Mouse (Mus musculus) erythroblast, embryonic 14.5 days (primary cell): ENCODE measurements around the gene Stard10. TPM values are rescaled to one million over a fixed set of nuclear protein-coding genes. Genes with fewer than 3 reads are reported as not detected.

Experiments
- H3K27me3 ChIP-seq: 2 replicates; pipeline ENCODE4 v1.6.1; 2012; ENCODE audit warnings: inconsistent platforms; ENCODE audit not compliant: control insufficient read depth
- H3K36me3 ChIP-seq: 2 replicates; pipeline ENCODE4 v1.6.1; 2012; ENCODE audit warnings: mild to moderate bottlenecking, inconsistent platforms; ENCODE audit not compliant: control insufficient read depth
- H3K4me1 ChIP-seq: 2 replicates; pipeline ENCODE4 v1.6.1; 2012; ENCODE audit warnings: inconsistent platforms; ENCODE audit not compliant: control insufficient read depth
- H3K4me3 ChIP-seq: replicated peaks from 2 replicates; pipeline ENCODE3; 2012; ENCODE audit warnings: moderate library complexity, mild to moderate bottlenecking, inconsistent platforms
- H3K9me3 ChIP-seq: 2 replicates; pipeline ENCODE4 v1.6.1; 2012; ENCODE audit warnings: low read length, inconsistent platforms, mixed read lengths; ENCODE audit not compliant: control insufficient read depth
- GATA1 ChIP-seq: IDR thresholded peaks from 2 replicates; pipeline ENCODE4 v1.6.1; 2012; ENCODE audit warnings: low read length, inconsistent platforms, mixed read lengths
- TAL1 ChIP-seq: IDR thresholded peaks from 3 replicates; pipeline ENCODE4 v1.6.1; 2012; ENCODE audit warnings: low read length, inconsistent platforms, mixed read lengths
- polyA plus RNA-seq: library from polyadenylated mRNA; stranded (reverse); fragments of >175 nt; gene quantifications from 2 replicates; pipeline ENCODE4 v1.2.3, GENCODE M21; 2012

Gene Stard10
- polyA plus RNA-seq, 1 experiment: 63.0 TPM

DNA sequence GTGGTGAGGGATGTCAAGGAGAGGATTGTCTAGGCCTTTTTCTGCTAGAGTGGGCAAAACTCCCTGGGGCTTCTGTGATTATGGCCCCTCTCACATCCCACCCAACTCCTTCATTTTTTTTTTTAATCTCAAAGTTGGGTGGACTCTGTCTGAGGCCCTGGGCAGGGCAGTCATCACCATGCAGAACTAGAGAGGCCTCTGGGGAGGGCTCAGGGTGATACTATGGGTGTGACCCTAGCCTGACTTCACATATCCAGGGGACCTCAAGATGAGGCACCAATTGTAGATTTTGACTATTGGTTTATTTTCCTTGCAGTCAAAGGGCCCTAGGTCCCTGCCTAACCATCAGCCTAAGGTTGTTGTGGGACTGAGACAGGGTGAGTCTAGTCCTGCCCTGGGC is 1.2 kb upstream of the Stard10 start:
- peaks cover 90% of the 10 kb centered on the region for H3K4me1 ChIP-seq
- no peaks in the 10 kb centered on the region for H3K36me3 ChIP-seq
- no peaks in the 10 kb centered on the region for H3K9me3 ChIP-seq
- TF ChIP-seq TAL1 (no peak), GATA1 (no peak)
- no peaks in the 10 kb centered on the region for H3K27me3 ChIP-seq
- peak overlapping the region; percentile 35 for H3K4me3 ChIP-seq

DNA sequence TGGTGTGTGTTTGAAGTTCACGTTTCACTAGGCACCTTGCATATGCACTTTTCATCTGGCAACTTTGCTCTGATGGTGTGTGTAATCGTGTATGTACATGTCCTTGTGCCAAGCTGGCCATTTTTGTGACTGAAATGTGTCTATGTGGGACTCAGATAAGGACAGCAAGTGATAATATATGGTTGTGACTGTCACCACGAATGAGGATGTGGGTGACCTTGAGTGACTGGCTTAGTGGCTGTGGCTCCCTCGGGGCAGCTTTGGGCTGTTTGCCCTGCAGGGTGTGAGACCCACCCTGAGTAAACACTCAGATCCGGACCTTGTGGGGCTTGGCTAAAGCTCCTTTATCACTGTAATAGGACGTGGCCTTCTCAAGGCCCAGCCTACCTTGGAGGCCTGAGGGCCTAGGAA is 290 bp upstream of the Stard10 start:
- TF ChIP-seq TAL1 (peak; percentile 53; the same call in 2 of the 3 replicates), GATA1 (peak; percentile 49; the same call in 1 of the 2 replicates)
- Histone ChIP-seq H3K36me3 (no peaks in the 10 kb centered on the region), H3K4me3 (peak overlapping the region; percentile 7), H3K9me3 (no peaks in the 10 kb centered on the region), H3K27me3 (peaks cover 4% of the 10 kb centered on the region), H3K4me1 (peaks cover 89% of the 10 kb centered on the region)

DNA sequence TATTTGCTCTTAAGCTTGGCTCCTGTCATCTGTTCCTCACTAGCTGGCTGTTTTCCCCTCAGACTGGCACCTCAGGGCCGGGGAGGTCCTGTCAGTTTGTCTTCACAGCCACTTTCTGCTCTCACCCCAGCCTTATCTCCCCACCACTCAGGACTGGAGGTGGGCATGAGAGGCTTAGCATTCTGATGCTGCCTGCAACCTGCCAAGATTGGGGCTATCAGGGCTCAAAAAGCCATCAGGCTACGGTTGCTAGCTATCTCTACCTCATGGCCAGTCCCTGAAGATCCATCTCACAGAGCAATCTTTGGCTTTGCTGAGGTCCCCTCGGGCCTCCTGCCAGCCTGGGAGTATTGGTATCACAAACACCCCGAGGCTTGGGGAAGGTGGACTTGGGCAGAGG is 2.0 kb downstream of the Stard10 start:
- Histone ChIP-seq H3K27me3 (peaks cover 7% of the 10 kb centered on the region), H3K9me3 (no peaks in the 10 kb centered on the region), H3K4me3 (no peak overlapping the region), H3K4me1 (peaks cover 97% of the 10 kb centered on the region), H3K36me3 (peaks cover 10% of the 10 kb centered on the region; the same call in 1 of the 2 replicates)
- TF ChIP-seq GATA1: no peak
- no peak for TF ChIP-seq TAL1

DNA sequence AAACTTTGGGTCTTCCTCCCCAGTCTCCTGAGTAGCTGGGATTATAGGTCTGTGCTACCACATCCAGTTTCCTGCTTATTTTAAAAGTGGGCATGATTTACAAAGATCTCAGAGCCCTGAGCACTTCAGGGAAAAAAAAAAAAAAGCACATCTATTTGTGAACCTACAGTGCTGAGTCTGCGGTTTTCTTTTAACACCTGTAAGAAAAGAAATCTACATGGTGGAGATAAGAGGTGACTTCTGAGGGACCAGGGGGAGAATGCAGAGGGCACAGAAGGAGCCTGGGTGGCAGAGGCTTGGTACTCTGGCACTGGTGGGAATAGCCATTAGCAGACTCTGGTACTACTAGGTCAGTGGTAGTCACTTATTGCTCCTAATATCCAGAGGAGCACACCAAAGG is 2.9 kb downstream of the Stard10 start:
- H3K9me3 ChIP-seq: no peaks in the 10 kb centered on the region
- peaks cover 7% of the 10 kb centered on the region for H3K27me3 ChIP-seq
- no peak for TF ChIP-seq TAL1
- no peak for TF ChIP-seq GATA1
- peaks cover 96% of the 10 kb centered on the region for H3K4me1 ChIP-seq
- H3K36me3 ChIP-seq: peaks cover 17% of the 10 kb centered on the region
- no peak overlapping the region for H3K4me3 ChIP-seq

DNA sequence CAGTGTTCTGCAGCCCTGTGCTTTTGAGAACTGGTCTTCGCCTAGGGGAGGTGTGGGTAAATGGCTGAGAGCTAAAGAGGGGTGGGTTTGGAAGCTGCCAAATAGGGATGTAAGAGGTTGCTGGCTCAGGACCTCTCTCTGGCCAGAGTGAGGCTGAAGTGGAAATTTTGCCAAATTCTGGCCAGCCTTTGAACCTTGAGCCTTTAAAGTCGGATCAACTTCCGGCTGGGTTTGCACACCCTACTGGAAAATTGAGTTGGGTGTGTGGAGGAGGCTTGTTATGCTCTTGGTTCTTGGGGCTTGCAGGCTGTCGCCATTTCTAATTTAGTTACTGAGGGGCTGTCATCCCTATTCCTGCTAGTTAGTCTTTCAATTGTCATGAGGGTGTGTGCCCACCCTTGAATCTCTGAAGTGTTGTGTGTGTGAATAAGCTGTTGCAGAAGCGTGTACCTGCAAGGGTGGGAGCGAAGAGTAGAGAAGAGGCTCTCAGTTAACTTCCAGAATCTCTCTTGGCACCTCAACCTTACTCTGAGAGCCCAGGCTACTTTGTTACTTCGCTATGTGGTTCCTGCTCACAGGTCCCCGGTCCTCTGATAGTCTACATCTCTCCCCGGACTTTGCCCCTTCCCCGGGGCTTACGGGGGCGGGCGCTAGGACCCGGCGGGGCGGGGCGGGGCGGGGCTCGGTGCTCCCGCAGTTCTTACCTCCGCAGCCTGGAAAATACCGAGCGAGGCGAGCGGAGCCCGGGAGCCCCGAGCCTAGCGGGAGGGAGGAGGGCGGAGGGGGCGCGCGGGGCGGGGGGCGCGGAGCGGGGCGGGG is 3.7 kb downstream of the Stard10 start:
- Histone ChIP-seq H3K4me1 (peaks cover 93% of the 10 kb centered on the region), H3K4me3 (peak overlapping the region; percentile 80), H3K36me3 (peaks cover 25% of the 10 kb centered on the region), H3K27me3 (peaks cover 7% of the 10 kb centered on the region), H3K9me3 (no peaks in the 10 kb centered on the region)
- TF ChIP-seq TAL1 (no peak), GATA1 (no peak)

- TF ChIP-seq TAL1: no peak
- H3K4me1 ChIP-seq: peaks cover 85% of the 10 kb centered on the region
- H3K27me3 ChIP-seq: peaks cover 7% of the 10 kb centered on the region
- H3K36me3 ChIP-seq: peaks cover 29% of the 10 kb centered on the region
- no peaks in the 10 kb centered on the region for H3K9me3 ChIP-seq
- H3K4me3 ChIP-seq: peak overlapping the region; percentile 80
Measured at GRCm38 (mm10) chr7:101321218-101321827, 4.4 kb downstream of the Stard10 start.

DNA sequence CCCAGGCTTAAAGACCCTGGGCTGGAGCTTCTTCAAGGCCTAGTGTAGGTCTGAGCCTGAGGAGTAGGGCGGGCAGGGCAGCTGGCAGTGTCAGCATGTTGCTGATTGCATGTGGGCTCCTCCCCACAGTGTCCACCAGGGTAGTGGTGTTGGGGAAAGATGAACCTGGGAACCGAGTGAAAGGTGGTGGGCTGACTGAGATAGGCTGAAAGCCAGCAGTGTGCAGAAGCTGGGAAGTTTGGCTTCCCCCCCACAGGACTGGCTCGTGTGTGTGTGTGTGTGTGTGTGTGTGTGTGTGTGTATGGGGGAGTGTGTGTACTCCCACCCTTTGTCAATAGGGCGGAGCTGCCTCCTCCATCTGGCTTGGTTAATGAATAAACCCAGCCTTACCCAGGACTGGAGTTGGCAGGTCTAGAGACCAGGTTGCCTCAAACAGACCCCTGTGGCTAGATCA is 6.3 kb downstream of the Stard10 start:
- peaks cover 7% of the 10 kb centered on the region for H3K27me3 ChIP-seq
- no peaks in the 10 kb centered on the region for H3K9me3 ChIP-seq
- H3K4me3 ChIP-seq: peak overlapping the region; percentile 80
- no peak for TF ChIP-seq TAL1
- no peak for TF ChIP-seq GATA1
- H3K4me1 ChIP-seq: peaks cover 70% of the 10 kb centered on the region
- peaks cover 41% of the 10 kb centered on the region for H3K36me3 ChIP-seq

GRCm38 (mm10) chr7:101324142-101324962 is 7.5 kb downstream of the Stard10 start:
- H3K36me3 ChIP-seq: peaks cover 53% of the 10 kb centered on the region
- no peak for TF ChIP-seq GATA1
- no peak for TF ChIP-seq TAL1
- H3K27me3 ChIP-seq: peaks cover 7% of the 10 kb centered on the region
- peaks cover 63% of the 10 kb centered on the region for H3K4me1 ChIP-seq
- no peaks in the 10 kb centered on the region for H3K9me3 ChIP-seq
- H3K4me3 ChIP-seq: no peak overlapping the region

DNA sequence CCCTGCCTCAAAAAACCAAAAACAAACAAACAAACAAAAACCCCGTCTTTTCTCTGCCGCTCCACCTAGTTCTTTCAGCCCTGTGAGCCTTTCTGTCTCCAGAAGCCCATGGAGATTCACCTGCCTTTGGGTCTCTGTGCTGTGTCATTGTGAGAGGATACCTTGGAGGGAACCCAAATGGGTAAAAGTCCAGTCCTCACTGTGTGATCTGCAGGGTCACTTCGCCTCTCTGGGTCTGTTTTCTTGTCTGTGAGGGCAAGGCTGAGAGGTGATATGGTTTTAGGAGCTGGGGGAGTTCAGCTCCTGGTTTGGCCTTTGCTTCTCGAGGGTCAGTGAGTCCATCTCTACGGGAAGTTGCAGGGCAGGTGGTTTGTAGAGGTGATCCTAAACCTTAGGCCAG is 9.1 kb downstream of the Stard10 start:
- Histone ChIP-seq H3K4me3 (no peak overlapping the region), H3K36me3 (peaks cover 68% of the 10 kb centered on the region), H3K9me3 (no peaks in the 10 kb centered on the region), H3K4me1 (peaks cover 48% of the 10 kb centered on the region), H3K27me3 (peaks cover 7% of the 10 kb centered on the region)
- no peak for TF ChIP-seq GATA1
- no peak for TF ChIP-seq TAL1
